Mouse (Mus musculus) fibroblast of lung, adult 2 months (primary cell): ENCODE results near the gene Fam19a2.

Experiments used
- DNase-seq: peaks from one replicate; pipeline ENCODE4 v3.0.0-alpha.2; 2011; ENCODE audit warnings: low read depth

Gene Fam19a2

GRCm38 (mm10) chr10:123723641-123724040 is 459.8 kb downstream of the Fam19a2 start:
- DNase-seq: no peak

- DNase-seq: no peak
Measured at GRCm38 (mm10) chr10:123748317-123748716, 484.5 kb downstream of the Fam19a2 start.

- no peak for DNase-seq
Measured at GRCm38 (mm10) chr10:123751676-123752280, 488.0 kb downstream of the Fam19a2 start.

GRCm38 (mm10) chr10:123752755-123753154 is 489.0 kb downstream of the Fam19a2 start:
- no peak for DNase-seq

- DNase-seq: no peak
Measured at GRCm38 (mm10) chr10:123753996-123754395, 490.2 kb downstream of the Fam19a2 start.

GRCm38 (mm10) chr10:123789374-123789773 is 525.6 kb downstream of the Fam19a2 start:
- DNase-seq: no peak
